Mouse (Mus musculus) kidney, adult 18-20 months (tissue): Measurements from ENCODE around the gene Prps1l3.
"Not testable (repeated sequence)": the region's sequence is repeated elsewhere in the genome, so short reads cannot be mapped to it uniquely, and the experiment has no call there.

Experiments
- DNase-seq: peaks from one replicate; pipeline ENCODE4 v3.0.0; 2021

The Prps1l3 gene

DNA sequence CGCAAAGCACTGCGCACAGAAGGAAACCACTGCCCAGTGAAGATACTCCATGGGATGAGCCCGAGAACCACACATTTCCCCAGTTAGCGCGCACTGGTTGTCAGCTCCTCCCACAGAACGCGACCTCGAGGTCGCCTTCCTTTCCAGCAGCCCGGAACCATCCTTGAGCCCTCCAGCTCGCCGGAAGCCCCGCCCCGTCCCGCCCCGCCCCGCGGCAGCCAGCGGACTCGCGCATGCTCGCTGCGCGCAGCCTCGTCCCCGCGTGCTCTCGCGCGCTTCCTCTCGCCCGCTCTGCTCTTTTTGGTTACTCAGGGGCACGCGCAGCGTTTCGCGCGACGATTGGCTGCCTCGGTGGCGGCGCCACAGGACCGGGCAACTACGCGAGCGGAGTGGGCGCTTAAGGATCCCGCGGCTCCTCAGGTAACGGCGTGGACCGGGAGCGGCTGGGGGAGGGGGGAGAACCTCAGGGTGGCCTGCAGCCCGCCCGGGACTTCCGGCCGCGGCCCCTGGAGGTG is at the start of gene Prps1l3, which contains the start of gene Mipol1:
Gene Prps1l3 (plus strand): TSS at position 221 of the 515 bp plus-strand sequence.
Gene Mipol1 (plus strand): TSS at position 236 of the 515 bp plus-strand sequence.
- DNase-seq: peak; percentile 90

DNA sequence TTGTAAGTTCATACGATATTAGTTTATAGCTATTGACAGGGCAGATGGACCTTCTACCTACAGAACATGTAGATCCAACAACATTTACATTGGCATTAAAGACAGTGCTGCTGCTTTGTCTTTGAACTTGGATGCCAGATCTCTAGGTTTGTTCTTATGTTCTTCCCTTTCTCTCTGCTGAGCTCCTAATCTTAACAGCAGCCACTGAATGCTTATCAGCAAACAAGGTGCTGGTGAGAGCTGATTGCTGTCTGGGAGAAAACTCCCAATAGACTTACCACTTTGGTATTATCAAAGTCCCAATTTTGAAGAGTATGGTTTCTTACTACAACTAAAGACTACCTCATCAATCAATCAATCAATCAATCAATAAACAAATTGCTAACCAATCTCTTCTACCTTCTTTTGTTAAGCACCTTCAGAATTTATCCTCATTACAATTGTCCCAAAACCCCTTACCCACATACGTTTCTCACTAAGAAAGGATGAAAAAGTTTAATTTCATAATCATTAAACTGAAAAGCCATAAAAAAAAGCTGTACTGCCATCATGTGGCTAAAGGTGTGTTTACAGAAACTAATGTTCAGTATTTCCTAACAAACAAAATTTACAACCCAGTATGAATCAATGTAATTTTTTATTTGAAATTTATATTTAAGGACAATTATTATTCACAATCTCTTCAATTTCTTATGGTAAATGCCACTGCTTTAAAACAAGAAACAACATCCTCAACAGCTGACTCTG is 45.6 kb upstream of the Prps1l3 start:
- no peak for DNase-seq

DNA sequence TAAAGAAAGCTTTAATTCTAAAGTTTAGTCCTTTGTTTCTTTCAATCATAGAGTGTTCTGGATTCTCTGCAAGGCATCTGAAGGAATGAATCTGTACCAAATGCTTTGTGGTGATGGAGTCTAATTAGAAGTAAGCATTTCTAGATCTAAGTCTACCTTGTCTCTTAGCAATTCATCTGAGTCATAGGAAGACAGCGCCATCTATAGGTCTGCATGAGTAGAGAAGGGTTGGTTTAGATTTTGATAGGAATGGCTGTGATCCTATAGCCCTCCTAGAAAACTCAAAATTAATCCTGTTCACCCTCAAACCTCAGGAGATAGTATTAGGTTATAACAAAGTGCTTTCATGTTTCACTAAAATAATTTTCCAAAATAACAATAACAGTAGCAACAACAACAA is 44.7 kb upstream of the Prps1l3 start:
- no peak for DNase-seq

DNA sequence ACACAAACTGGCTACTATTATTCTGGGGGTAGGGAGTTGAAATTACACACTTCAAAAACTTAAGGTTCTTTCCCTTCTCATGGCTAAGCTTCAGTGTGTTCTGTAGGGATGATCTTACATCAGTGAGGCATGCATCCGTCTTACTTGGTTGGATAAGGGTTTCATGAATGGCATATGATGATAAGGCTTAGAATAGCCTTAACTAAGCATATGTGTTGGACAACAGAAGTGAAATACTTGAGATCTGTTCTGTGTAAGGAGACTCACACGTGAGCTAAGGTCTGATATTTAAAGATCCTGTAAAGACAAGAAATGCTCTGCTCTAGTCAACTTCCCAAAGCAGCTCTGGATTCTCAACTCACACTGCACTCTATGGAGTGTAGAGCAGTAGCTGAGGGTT is 44.1 kb upstream of the Prps1l3 start:
- no peak for DNase-seq

DNA sequence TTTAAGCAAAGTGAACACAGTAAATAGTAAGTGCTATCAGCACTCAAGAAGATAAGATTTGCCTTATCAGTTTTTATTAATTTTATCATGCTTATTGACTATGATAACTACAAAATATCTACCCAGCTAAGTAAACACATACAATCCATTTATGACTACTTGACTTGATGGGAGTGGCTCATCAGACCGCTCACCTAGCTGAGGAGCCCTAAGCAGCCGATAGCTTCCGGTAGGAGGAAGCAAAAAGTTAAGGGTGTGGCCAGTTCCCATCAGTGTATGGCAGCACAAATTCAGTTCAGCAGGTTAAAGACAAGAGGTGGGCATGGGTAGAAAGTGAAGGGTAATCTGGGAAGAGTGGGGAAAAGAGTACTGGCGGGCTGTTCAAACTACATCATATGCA is 43.2 kb upstream of the Prps1l3 start:
- no peak for DNase-seq

DNA sequence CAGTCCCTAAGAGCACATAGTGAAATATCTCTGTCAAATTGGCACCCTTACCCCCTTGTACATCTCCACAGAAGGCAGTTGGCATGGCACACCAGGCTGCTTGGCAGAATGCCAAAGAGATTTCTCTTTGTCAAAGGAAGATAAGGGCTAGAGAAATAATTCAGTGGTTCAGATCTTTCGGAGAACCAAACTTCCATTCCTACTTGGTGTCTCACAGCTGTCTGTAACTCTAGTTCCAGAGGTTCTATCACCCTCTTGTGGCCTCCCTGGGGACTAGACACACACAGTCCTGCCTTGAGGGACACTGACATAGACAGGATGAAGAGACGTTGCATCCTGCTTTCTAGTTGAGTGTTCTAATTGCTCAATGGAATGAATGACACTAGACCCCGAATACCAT is 35.6 kb upstream of the Prps1l3 start:
- DNase-seq: no peak

DNA sequence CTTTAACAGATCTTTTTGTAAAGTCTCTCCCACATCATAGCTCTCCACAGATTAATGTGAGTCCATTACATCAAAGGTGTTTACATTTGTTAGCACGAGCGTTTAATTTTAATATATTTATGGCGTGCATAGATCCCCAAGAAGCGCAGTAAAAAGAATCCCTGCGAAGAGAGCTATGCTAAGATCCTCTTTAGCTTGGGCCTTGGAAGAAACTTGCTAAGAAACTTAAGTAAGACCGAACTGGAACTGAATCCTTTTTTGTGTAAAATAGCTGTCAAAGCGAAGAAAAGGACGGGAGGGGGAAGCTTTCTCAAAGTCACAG is 34.0 kb upstream of the Prps1l3 start:
- no peak for DNase-seq

DNA sequence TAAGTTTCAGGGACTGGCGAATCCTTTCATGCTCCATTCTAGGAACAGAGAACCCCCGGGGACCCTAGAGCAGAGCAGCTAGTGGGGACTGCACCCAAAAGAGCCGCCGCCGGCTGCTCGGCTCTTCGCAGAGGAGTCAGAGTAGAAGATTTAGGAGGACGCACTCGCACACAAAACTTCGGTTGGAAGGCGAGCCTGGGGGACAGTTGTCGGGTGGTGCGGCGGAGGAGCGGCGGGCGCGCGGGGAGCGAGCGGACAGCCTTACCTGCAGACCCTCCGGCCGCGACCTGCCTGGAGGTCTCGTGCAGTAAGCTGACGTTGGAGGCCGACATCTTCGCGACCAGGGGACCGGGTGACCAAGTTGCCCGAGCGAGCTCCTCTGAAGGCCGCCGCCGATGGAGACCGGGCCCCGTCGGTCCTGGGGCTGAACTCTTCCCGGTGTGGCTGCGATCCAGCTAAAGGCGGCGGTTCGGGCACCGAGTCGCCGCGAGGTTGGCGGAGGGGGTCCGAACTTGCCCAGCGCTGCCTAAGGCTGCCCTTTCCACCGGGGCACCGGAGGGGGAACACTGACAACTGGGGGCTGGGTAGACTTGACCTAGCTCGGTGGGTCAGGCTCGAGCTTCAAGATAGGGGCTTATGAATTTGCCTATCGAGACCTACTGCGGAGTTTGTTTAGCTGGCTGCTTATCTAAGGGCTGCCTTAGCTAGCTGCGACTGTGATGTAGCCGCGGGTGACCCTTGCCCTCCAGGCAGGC is 33.4 kb upstream of the Prps1l3 start:
- peak; percentile 81 for DNase-seq

DNA sequence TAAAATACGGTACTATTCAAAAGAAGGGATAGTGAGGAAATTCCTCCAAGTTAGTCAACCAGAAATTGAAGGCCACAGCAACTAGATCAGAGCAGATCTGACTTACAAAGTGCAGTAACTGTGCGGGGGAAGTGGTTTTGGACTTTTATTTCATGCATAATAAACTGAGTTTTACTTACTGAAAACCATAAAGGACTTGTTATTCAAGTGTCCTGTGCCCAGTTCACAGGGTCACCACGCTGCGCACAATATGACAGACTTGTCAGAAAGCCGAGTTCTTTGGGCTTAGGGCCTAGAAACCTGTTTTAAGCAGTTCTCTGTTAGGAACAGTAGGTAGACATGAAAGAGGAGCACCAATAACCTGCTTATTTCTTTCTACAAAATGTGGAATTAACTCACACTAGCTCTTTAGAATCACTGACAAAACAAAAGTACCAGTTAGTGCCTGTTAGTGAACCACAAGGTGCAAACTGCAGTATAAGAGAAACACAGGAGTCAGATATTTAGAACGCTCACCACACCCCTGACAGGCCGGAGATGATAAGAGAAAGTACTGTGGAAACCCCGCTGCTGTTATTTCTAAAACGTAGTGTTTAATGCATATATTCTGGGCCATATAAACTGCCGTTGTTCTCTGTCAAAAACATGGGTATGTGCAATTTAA is 32.7 kb upstream of the Prps1l3 start, which contains the start of gene Slc25a21:
Gene Slc25a21 (minus strand): TSS at position 110 of the 664 bp plus-strand sequence.
- DNase-seq: no peak

DNA sequence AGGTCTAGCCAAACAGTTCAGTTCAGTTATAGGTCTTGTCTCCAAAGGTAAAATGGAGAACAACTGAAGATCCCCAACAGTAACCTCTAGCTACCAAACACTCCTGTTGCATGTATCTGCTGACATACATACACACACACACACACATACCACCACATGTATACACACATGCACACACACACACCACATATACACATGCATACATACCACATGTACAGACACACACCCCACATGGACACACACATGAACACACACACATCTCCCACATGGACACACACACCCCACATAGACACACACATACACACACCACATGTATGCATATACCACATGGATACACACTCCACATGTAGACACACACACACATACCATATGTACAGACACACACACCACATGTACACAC is 31.9 kb upstream of the Prps1l3 start:
- DNase-seq: no peak

DNA sequence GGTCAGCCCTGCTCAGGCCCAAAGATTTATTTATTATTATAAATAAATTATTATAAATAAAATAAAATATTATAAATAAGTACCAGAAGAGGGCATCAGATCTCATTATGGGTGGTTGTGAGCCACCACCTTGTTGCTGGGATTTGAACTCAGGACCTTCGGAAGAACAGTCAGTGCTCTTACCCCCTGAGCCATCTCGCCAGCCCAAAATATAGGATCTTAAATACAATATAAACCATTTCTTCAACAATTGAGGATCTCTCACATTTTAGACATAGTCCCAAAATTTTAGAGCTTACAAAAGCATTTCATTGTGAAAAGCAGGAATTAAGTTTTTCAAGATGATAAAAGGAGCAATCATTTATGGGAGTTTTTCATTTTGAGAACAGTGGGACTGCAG is 30.8 kb upstream of the Prps1l3 start:
- DNase-seq: no peak

DNA sequence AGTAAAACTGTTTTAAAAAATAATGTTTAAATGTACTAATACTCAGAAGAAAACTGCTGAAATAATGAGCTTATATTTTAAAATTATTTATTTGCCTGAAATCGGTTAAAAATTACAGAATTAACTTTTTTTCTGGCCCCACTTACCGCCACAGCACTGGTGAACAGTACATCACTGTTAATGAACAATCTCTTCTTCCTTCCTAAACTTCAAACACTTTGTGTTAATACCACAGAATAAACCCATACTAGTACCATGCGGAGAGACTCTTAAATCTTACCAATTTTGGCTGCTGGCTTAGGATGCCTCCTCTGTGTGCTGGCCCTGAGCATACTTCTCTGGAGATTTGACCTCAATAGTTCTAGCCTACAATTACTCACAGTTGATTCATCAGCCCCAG is 28.3 kb upstream of the Prps1l3 start:
- DNase-seq: no peak

DNA sequence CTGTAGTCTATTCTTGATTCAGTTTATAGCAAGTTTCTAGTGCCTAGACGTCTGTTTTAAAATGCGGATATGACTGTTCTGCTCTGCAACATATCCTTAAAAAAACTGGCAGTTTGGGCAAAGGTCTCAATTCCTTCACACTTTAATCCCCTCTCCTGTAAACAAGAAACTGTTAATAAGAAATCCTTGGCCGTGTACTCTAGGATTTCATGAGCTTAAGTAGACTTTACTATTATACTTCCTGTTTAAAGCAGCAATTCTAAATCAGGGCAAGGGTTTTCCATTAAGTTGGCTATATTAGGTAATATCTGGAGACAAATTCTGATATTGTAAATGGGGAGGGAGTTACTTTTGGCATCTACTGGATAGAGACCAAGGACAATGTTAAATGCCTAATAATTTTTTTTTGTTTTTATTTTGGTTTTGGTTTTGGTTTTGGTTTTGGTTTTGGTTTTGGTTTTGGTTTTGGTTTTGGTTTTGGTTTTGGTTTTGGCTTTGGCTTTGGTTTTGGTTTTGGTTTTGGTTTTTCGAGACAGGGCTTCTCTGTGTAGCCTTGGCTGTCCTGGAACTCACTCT is 25.8 kb upstream of the Prps1l3 start:
- no peak for DNase-seq

DNA sequence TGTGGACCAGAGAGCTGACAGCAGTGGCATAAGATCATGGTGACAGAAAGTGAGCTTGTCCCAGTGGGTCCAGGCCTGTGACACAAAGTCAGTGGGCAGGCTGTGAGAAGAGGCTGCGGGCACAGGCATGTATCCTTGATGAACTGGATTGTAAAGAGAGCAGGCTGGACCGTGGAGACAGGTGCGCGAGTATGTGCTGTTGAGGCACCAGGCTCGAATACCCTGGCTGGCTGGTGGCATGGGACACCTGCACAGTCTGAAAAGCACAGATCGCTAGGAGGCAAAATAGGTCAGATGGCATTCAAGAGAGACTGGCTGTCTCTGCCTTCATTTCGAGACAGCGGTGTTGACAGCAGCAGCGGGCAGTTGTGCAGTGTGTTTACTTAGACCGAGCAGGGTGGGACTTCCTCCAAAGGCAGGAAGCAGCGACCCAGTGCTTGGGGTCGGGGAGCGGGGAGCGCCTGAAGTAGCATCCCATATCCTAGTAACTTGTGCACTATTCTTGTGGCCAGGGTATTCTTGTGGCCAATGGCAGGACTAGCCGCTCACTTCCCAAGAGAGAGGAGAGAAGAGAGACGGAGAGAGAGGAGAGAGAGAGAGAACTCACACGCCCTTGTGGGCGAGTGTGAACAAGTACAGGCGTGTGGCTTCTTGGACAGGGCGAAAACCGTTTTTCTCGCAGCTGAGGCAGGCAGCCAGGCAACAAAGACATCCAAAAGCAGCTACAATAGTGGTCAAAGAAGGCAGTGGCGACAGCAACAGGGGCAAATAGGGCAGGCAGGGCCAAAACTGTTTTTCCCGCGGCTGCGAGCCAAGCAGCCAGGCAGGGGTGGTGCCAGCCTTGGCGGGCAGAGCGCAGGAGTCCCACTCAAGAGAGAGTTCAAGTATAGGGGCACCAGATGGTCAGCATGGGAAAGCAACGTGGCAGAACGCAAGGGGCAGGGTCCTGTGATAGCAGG is 18.6 kb upstream of the Prps1l3 start:
- peak; percentile 55 for DNase-seq

DNA sequence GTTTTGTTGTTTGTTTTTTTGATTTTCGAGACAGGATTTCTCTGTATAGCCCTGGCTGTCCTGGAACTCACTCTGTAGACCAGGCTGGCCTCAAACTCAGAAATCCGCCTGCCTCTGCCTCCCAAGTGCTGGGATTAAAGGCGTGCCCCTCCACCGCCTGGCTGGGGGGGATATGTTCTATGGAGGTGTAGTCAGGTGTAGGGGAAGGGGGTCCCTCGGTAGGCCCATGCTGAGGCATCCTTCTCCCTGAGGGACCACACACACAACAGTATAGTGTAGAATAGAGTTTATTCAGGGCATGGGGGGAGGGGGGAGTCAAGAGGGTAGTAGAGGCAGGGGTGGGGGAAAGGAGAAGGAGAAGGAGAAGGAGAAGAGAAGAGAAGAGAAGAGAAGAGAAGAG is 17.7 kb upstream of the Prps1l3 start:
- not testable (repeated sequence) for DNase-seq

DNA sequence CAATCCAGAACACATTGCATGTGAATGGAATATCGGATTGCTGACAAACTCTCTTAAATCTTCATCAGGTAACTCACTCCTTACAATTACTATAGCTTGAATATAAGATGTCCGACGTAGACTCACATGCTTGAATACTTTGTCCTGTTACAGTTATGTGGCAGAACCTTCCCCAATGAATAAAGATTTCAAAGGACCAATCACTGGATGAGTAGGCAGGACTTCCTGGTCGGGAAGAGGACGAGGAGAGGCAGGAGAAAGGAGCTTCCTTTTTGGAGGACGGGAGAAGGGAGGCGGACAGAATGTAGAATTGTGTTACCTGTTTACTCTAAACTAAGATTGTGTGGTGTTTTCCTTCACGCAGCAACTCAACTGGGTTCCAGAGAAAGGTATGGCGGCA is 3.8 kb upstream of the Prps1l3 start:
- no peak for DNase-seq

DNA sequence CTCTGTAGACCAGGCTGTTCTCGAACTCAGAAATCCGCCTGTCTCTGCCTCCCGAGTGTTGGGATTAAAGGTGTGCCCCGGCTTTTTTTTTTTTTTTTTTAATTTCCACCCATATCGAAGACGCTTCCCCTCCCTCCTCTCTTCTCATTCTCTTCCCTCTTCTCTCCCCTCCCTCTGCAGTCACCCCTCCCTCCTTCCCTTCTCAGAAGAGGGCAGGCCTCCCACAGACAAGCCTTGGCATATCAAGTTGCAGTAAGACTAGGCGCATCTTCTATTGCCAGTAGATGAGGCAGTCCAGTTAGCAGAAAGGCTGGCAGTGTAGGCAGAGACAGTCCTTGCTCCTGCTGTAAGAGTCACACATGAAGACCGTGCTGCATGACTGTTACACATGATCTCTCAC is 2.4 kb upstream of the Prps1l3 start:
- no peak for DNase-seq

DNA sequence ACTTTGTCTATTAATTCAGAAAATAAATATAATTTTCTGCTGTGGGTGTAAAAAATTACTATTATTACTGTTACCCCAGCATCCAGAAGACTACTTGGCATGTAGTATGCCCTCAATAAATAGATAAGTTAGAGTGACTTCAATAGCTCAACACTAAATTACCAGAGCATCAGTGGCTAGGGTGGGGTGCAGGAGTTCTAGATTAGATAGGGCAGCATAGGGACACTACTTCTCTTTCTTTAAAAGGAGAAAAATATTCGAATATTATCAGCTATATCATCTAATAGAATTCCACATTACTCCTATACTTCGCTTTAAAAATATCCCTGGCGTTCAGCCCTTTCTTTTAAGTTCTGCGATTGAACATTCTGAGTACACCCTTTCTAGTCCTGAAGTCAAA is 509 bp upstream of the Prps1l3 start:
- no peak for DNase-seq

DNA sequence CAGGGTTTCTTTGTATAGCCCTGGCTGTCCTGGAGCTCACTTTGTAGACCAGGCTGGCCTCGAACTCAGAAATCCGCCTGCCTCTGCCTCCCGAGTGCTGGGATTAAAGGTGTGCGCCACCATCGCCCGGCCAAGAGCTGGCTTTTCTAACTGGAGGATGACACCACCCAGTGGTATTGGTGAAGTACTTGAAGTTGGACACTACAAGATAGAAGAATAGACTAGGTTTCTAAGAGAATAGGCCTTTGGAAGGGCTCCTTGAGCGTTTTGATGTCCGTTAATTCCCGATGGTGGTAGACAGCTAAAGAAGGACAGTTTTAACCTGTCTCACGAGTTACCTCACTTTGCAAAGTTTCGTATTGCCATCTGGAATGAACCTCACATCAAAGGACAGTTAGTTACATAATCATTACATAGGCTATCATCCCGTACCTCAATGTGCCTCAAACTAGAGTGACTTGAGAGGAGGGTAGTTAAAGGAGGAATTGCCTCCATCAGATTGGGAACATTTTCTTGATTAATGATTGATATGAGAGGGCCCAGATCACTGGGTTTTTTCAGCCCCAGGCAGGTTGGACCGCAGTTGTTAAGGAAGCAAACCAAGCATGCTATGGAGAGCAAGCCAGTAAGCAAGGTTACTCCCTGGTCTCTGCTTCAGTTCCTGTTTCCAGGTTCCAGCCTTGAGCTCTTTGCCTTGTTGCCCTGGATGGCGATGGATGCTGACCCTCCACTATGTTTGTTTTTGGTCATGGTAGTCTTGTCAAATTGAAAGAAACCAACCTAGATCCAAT is 1.1 kb downstream of the Prps1l3 start:
- DNase-seq: peak; percentile 51

DNA sequence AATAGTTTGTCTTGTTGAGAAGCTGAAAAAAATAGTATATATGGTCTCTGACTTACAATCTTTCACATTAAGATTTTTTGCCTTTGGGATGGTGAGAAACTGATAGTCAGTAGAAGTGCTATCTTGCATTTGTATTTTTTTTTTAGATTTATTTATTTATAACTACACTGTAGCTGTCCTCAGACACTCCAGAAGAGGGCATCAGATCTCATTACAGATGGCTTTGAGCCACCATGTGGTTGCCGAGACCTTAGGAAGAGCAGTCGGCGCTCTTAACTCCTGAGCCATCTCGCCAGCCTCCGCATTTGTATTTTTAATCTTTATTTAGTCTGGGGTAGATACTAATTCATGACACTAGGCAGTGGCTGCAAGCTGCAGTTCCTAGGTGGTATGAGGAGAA is 3.2 kb downstream of the Prps1l3 start:
- no peak for DNase-seq
